Mouse (Mus musculus): Measurements from ENCODE around the gene Hsph1.

- TF ChIP-seq EP300 (IDR thresholded peaks at IDR 0.05; ENCODE audit: insufficient read depth, low read depth, low read length) (no peak), CTCF (IDR thresholded peaks at IDR 0.05) (no peak)
Observed at GRCm38 (mm10) chr5:149616817-149617216, 19.4 kb downstream of the Hsph1 start.

Measured in heart, adult 2 months (tissue).